Mouse (Mus musculus): ENCODE measurements around the gene Nfya. TPM values are rescaled to one million over a fixed set of nuclear protein-coding genes. Genes with fewer than 3 reads are reported as not detected.

The Nfya gene
- total and polyA plus RNA-seq, 3 experiments = 26.9 to 44.2 (median 29.3) TPM

GRCm38 (mm10) chr17:48371621-48372020 lies 38.1 kb downstream of the Nfya start:
- H3K27ac ChIP-seq (ENCODE audit: insufficient read depth, low read depth) = no peak overlapping the region
- no peak overlapping the region for H3K4me3 ChIP-seq (replicated peaks in 1 of 3; ENCODE audit: low read depth in 2 of 3, low read length in 2 of 3, poor library complexity in 1 of 3)
- in situ Hi-C loops (cut with MboI; ENCODE audit: low pct_ligation_motif_present, low pct_unique_long_range_greater_than_20kb, low sequenced_read_pairs) = no loop called here
- H3K9me3 ChIP-seq (replicated peaks; ENCODE audit: low read length) = peaks cover 6% of the 10 kb centered on the region
- H3K36me3 ChIP-seq (replicated peaks in 1 of 2; ENCODE audit: control insufficient read depth in 1 of 2, insufficient read depth in 1 of 2, low read length in 1 of 2) = no peaks in the 10 kb centered on the region
- no peaks in the 10 kb centered on the region for H3K4me1 ChIP-seq (ENCODE audit: control insufficient read depth in 1 of 2, insufficient read depth in 2 of 2)
- no peak overlapping the region for H3K9ac ChIP-seq (ENCODE audit: insufficient read depth, low read depth)
- DNase-seq (ENCODE audit: extremely low read depth) = no peak
- dilution Hi-C loops (cut with MboI; ENCODE audit: extremely low pct_ligation_motif_present, extremely low pct_unique_long_range_greater_than_20kb, low sequenced_read_pairs) = no loop called here
- no peak overlapping the region for H3K4me2 ChIP-seq (ENCODE audit: insufficient read depth, low read depth, poor library complexity, severe bottlenecking)
- peaks cover 11% of the 10 kb centered on the region for H3K27me3 ChIP-seq (replicated peaks)
- no peaks in the 10 kb centered on the region for H3K79me2 ChIP-seq (replicated peaks; ENCODE audit: control insufficient read depth, extremely low read depth, insufficient read depth, poor library complexity, severe bottlenecking)
- TF ChIP-seq NELFE (IDR thresholded peaks at IDR 0.05; ENCODE audit: low read depth, low read length) = no peak
- TF ChIP-seq RCOR1 (conservative IDR thresholded peaks at IDR 0.05; ENCODE audit: low read depth, low read length) = no peak
- TF ChIP-seq SMC3 (IDR thresholded peaks at IDR 0.05; ENCODE audit: low read depth, low read length) = no peak
- TF ChIP-seq CHD2 (IDR thresholded peaks at IDR 0.05; ENCODE audit: low read length) = no peak
- TF ChIP-seq ZNF384 (IDR thresholded peaks at IDR 0.05; ENCODE audit: low read depth, low read length) = no peak
- TF ChIP-seq POLR2AphosphoS2 (IDR thresholded peaks at IDR 0.05; ENCODE audit: low read depth, low read length) = no peak
- no peak for TF ChIP-seq TCF12 (IDR thresholded peaks at IDR 0.05; ENCODE audit: low read depth, low read length)
- TF ChIP-seq SIN3A (IDR thresholded peaks at IDR 0.05; ENCODE audit: low read length) = no peak

GRCm38 (mm10) chr17:48366806-48367205 lies 42.9 kb downstream of the Nfya start:
- Histone ChIP-seq H3K4me2 (ENCODE audit: insufficient read depth, low read depth, poor library complexity, severe bottlenecking) (no peak overlapping the region), H3K27me3 (replicated peaks) (peaks cover 9% of the 10 kb centered on the region), H3K4me1 (ENCODE audit: control insufficient read depth in 1 of 2, insufficient read depth in 2 of 2) (no peaks in the 10 kb centered on the region), H3K4me3 (replicated peaks in 1 of 3; ENCODE audit: low read depth in 2 of 3, low read length in 2 of 3, poor library complexity in 1 of 3) (no peak overlapping the region), H3K79me2 (replicated peaks; ENCODE audit: control insufficient read depth, extremely low read depth, insufficient read depth, poor library complexity, severe bottlenecking) (no peaks in the 10 kb centered on the region), H3K27ac (ENCODE audit: insufficient read depth, low read depth) (no peak overlapping the region), H3K36me3 (replicated peaks in 1 of 2; ENCODE audit: control insufficient read depth in 1 of 2, insufficient read depth in 1 of 2, low read length in 1 of 2) (no peaks in the 10 kb centered on the region), H3K9ac (ENCODE audit: insufficient read depth, low read depth) (no peak overlapping the region), H3K9me3 (replicated peaks; ENCODE audit: low read length) (no peaks in the 10 kb centered on the region)
- in situ Hi-C loops (cut with MboI; ENCODE audit: low pct_ligation_motif_present, low pct_unique_long_range_greater_than_20kb, low sequenced_read_pairs) (no loop called here), dilution Hi-C loops (cut with MboI; ENCODE audit: extremely low pct_ligation_motif_present, extremely low pct_unique_long_range_greater_than_20kb, low sequenced_read_pairs) (no loop called here)
- DNase-seq (ENCODE audit: extremely low read depth) = no peak
- TF ChIP-seq SMC3 (IDR thresholded peaks at IDR 0.05; ENCODE audit: low read depth, low read length) (no peak), ETS1 (conservative IDR thresholded peaks at IDR 0.05; ENCODE audit: low read depth, low read length) (no peak), ZC3H11A (IDR thresholded peaks at IDR 0.05; ENCODE audit: low read depth, low read length) (no peak), GABPA (IDR thresholded peaks at IDR 0.05; ENCODE audit: insufficient replicate concordance, low read depth, low read length) (no peak), MYC (IDR thresholded peaks at IDR 0.05; ENCODE audit: low read depth, low read length) (no peak), MAX (IDR thresholded peaks at IDR 0.05; ENCODE audit: low read length) (no peak), NELFE (IDR thresholded peaks at IDR 0.05; ENCODE audit: low read depth, low read length) (no peak)

- no peak overlapping the region for H3K4me3 ChIP-seq (replicated peaks in 1 of 3; ENCODE audit: low read depth in 2 of 3, low read length in 2 of 3, poor library complexity in 1 of 3)
- no peak overlapping the region for H3K27ac ChIP-seq (ENCODE audit: insufficient read depth, low read depth)
- no peaks in the 10 kb centered on the region for H3K36me3 ChIP-seq (replicated peaks in 1 of 2; ENCODE audit: control insufficient read depth in 1 of 2, insufficient read depth in 1 of 2, low read length in 1 of 2)
- TF ChIP-seq MAZ (IDR thresholded peaks at IDR 0.05; ENCODE audit: low read depth, low read length) (no peak), TCF12 (IDR thresholded peaks at IDR 0.05; ENCODE audit: low read depth, low read length) (no peak), USF1 (IDR thresholded peaks at IDR 0.05; ENCODE audit: low read depth, low read length) (no peak), MAX (IDR thresholded peaks at IDR 0.05; ENCODE audit: low read length) (no peak), NELFE (IDR thresholded peaks at IDR 0.05; ENCODE audit: low read depth, low read length) (no peak), NRF1 (IDR thresholded peaks at IDR 0.05; ENCODE audit: low read depth, low read length) (no peak), USF2 (conservative IDR thresholded peaks at IDR 0.05; ENCODE audit: low read depth, low read length) (no peak), POLR2AphosphoS2 (IDR thresholded peaks at IDR 0.05; ENCODE audit: low read depth, low read length) (no peak), ZC3H11A (IDR thresholded peaks at IDR 0.05; ENCODE audit: low read depth, low read length) (no peak), MEF2A (IDR thresholded peaks at IDR 0.05; ENCODE audit: borderline replicate concordance, low read depth, low read length) (no peak)
- H3K4me2 ChIP-seq (ENCODE audit: insufficient read depth, low read depth, poor library complexity, severe bottlenecking) = no peak overlapping the region
- no peaks in the 10 kb centered on the region for H3K4me1 ChIP-seq (ENCODE audit: control insufficient read depth in 1 of 2, insufficient read depth in 2 of 2)
- DNase-seq (ENCODE audit: extremely low read depth) = no peak
- dilution Hi-C loops (cut with MboI; ENCODE audit: extremely low pct_ligation_motif_present, extremely low pct_unique_long_range_greater_than_20kb, low sequenced_read_pairs) = no loop called here
- no peaks in the 10 kb centered on the region for H3K9me3 ChIP-seq (replicated peaks; ENCODE audit: low read length)
- no peak overlapping the region for H3K9ac ChIP-seq (ENCODE audit: insufficient read depth, low read depth)
- in situ Hi-C loops (cut with MboI; ENCODE audit: low pct_ligation_motif_present, low pct_unique_long_range_greater_than_20kb, low sequenced_read_pairs) = no loop called here
- no peaks in the 10 kb centered on the region for H3K79me2 ChIP-seq (replicated peaks; ENCODE audit: control insufficient read depth, extremely low read depth, insufficient read depth, poor library complexity, severe bottlenecking)
- peaks cover 7% of the 10 kb centered on the region for H3K27me3 ChIP-seq (replicated peaks)
These were observed 44.1 kb downstream of the Nfya start for GRCm38 (mm10) chr17:48365511-48366155.
